Mouse (Mus musculus): ENCODE measurements around the gene 1700028J19Rik.
"Not testable (repeated sequence)": the region's sequence is repeated elsewhere in the genome, so short reads cannot be mapped to it uniquely, and the experiment has no call there.

The 1700028J19Rik gene

GRCm38 (mm10) chr7:44249248-44249647, 2.8 kb upstream of the 1700028J19Rik start:
- DNase-seq: no peak

- no peak for DNase-seq
Measured at GRCm38 (mm10) chr7:44247971-44248370, 1.5 kb upstream of the 1700028J19Rik start.

DNA sequence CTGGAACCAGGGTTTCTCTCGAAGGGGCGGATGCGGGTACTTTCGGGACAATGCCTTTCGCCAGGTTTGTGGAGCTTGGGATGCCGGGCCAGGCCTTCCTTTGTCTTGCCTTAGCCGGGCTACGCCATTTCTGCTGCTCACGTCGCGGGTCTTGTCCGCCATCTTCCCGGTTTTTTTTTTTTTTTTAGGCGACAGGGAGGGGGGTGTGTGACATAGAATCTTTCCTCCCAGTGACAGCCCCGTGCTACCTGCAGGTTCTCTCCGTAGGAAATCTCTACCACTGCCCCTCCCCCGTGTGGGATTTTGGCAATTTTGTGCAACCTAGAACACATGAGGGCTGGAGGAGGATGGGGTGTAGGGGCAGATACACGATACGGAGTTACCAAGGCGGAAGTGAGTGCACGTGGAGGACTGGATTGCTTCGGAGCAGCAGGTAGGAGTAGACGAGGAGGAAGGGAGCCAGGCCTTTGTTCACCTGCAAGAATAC, 532 bp upstream of the 1700028J19Rik start:
- DNase-seq: peak; percentile 52

DNA sequence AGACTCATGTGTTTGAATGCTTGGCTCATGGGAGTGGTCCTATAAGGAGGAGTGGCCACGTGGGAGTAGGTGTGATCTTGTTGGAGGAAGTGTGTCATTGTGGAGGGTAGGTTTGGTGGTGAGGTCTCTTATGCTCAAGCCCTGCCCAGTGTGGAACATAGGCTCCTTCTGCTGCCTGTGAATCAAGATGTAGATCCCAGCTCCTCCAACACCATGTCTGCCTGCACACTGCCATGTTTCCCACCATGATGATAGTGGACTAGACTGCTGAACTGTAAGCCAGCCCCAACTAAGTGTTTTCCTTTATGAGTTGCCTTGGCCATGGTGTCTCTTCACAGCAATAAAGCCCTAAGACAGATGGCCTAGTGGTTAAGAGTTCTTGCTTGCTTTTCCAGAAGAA, 2.4 kb downstream of the 1700028J19Rik start:
- no peak for DNase-seq

GRCm38 (mm10) chr7:44241163-44241562, 5.3 kb downstream of the 1700028J19Rik start:
- DNase-seq: peak; percentile 36

GRCm38 (mm10) chr7:44240712-44241111, 5.8 kb downstream of the 1700028J19Rik start:
- DNase-seq: peak; percentile 37

- no peak for DNase-seq
Measured at GRCm38 (mm10) chr7:44239913-44240312, 6.6 kb downstream of the 1700028J19Rik start.

- DNase-seq: no peak
Measured at GRCm38 (mm10) chr7:44235909-44236308, 10.6 kb downstream of the 1700028J19Rik start, which contains the start of gene Gm36864. Gene Gm36864 (plus strand): TSS chr7:44236177.

GRCm38 (mm10) chr7:44225076-44225475, 21.4 kb downstream of the 1700028J19Rik start, which contains the start of gene Klk1:
Gene Klk1 (plus strand): TSS chr7:44225360.
- peak; percentile 69 for DNase-seq

GRCm38 (mm10) chr7:44222335-44222734, 24.2 kb downstream of the 1700028J19Rik start:
- DNase-seq: not testable (repeated sequence)

DNA sequence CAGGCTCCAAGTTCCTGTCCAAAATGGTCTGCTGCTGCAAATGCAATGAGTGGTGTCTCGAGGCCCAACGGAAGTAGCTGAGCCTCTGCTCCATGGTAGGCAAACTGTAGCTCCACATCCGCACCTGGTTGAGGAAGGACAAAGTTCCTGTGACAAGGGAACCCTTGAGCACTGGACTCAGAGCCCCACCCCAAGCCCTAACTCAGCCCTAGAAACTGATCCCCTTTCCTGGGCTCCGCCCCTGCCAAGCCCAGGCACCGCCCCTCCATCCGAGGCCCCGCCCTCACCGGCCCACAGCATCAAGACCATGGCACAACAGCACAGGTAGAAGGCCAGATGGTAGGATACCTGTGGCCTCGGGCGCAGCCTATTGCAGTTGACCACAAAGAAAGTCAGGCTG, 24.9 kb downstream of the 1700028J19Rik start:
- DNase-seq: not testable (repeated sequence)

DNA sequence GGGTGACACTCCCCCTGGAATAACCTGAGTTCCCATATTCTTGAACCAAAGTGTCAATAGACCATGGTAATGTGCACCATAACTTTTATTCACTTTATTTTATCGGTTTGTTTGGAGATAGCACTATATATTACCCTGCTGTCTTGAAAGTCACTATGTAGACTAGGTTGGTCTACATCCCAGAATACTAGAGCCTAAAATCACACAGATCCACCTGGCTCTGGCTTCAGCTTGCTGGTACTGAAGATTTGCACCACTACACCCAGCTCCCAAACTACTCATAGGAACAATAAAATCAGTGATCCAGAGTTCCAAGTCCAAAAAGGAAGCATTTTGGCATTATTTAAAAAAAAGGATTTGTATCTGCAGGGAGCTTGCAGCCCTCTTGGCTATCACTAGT, 30.9 kb downstream of the 1700028J19Rik start, which contains the start of gene Klk1b5:
Gene Klk1b5, plus strand, starts transcription at position 301 of the 400 bp plus-strand sequence.
- DNase-seq: no peak

GRCm38 (mm10) chr7:44208307-44208706, 38.2 kb downstream of the 1700028J19Rik start:
- DNase-seq: no peak

- DNase-seq: not testable (repeated sequence)
Measured at GRCm38 (mm10) chr7:44207135-44207534, 39.4 kb downstream of the 1700028J19Rik start, which contains the start of gene Klk1b4. Gene Klk1b4 (plus strand): TSS chr7:44207435.

DNA sequence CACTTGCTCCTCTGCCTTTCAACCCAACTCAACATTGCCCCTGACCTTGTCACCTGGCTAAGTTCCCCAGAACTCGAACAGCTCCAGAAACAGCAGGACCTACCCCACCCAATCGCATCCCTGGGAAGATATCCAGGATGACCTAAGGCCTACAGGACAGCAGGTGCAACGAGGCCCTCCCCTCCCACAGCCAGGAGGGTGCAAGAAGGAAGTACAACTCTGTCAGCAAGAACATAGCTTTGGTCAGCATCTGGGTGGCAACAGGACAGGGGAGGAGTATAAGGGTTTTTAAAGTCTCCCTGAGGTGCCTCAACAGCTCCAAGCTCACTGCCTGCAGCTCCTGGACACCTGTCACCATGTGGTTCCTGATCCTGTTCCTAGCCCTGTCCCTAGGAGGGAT, 48.6 kb downstream of the 1700028J19Rik start, which contains the start of gene Klk1b3:
Gene Klk1b3, plus strand, starts transcription at position 301 of the 400 bp plus-strand sequence.
- DNase-seq: no peak

DNA sequence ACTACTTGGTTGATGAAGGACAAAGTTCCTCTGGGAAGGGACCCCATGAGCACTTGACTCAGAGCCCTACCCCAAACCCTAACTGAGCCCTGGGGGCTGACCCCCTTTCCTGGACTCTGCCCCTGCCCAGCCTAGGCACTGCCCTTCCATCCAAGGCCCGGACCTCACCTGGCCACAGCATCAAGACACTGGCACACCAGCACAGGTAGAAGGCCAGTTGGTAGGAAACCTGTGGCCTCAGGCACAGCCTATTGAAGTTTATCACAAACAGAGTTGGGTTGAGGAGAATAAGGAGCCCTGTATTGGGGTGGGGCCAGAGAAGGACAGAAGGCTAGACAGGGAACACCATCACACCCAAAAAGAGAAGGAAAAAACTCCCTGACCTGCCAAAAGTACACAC, 53.0 kb downstream of the 1700028J19Rik start:
- not testable (repeated sequence) for DNase-seq

DNA sequence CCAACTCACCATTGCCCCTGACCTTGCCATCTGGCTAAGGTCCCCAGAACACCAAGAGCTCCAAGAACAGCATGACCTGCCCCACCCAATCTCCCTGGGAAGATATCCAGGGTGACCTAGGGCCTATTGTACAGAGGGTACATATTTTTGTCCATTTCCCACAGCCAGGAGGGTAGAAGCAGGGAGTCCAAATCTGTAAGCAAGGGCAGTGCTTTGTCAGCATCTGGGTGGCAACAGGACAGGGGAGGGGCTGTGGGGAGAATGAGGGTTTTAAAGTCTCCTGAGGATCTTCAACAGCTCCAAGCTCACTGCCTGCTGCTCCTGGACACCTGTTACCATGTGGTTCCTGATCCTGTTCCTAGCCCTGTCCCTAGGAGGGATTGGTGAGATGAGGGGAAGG, 58.6 kb downstream of the 1700028J19Rik start, which contains the start of gene Klk1b24:
Gene Klk1b24, plus strand, starts transcription at position 301 of the 400 bp plus-strand sequence.
- DNase-seq: not testable (repeated sequence)

DNA sequence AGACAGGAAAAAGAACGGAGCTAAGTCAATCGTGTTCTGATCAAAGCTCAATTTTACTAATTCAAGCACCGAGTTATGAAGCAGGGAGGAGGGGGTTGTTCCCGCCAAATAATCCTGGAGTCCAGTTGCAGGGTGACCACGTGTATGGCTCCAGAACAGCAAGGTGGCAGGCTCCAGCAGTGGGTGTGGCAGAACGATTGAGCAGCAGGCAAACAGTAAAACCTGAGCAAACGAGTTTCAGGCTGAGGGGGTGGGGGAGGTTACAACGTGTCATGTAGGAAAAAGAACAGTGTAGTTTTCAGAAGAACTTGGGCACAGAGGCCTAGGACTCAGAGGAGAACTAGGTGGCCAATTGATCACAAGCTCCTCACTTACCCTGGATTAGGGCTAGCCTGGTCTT, 60.0 kb downstream of the 1700028J19Rik start:
- peak; percentile 26 for DNase-seq
